Mouse (Mus musculus) embryonic facial prominence, embryonic 10.5 days (tissue): ENCODE results near the gene Psors1c2. TPM values are rescaled to one million over a fixed set of nuclear protein-coding genes. Genes with fewer than 3 reads are reported as not detected.
"Not testable (repeated sequence)": the region's sequence is repeated elsewhere in the genome, so short reads cannot be mapped to it uniquely, and the experiment has no call there.

Source experiments
- DNase-seq: peaks from one replicate; pipeline ENCODE4 v3.0.0-alpha.2; 2017; ENCODE audit warnings: low spot score
- H3K27ac ChIP-seq: fragments of 300-500 bp; sonication (generic); replicated peaks from 2 replicates; pipeline ENCODE4 v1.5.1; 2016; ENCODE audit warnings: mild to moderate bottlenecking
- H3K27me3 ChIP-seq: fragments of 300-500 bp; sonication (generic); replicated peaks from 2 replicates; pipeline ENCODE4 v1.6.1; 2016; ENCODE audit warnings: low read depth, mild to moderate bottlenecking; ENCODE audit not compliant: poor library complexity, severe bottlenecking
- H3K36me3 ChIP-seq: fragments of 300-500 bp; sonication (generic); replicated peaks from 2 replicates; pipeline ENCODE4 v1.6.1; 2016; ENCODE audit warnings: mild to moderate bottlenecking, moderate library complexity
- H3K4me1 ChIP-seq: fragments of 300-500 bp; sonication (generic); 2 replicates; pipeline ENCODE4 v1.6.1; 2016
- H3K4me3 ChIP-seq: fragments of 300-500 bp; sonication (generic); 2 replicates; pipeline ENCODE4 v1.5.1; 2016; ENCODE audit warnings: mild to moderate bottlenecking, moderate library complexity
- H3K9me3 ChIP-seq: fragments of 300-500 bp; sonication (generic); 2 replicates; pipeline ENCODE4 v1.6.1; 2016; ENCODE audit warnings: mild to moderate bottlenecking
- WGBS: fragments of 180-500 bp; shearing (Covaris S2); methylation state at CpG from one replicate; pipeline ENCODE4 v1.1.7; 2016; 5-methylcytosine and 5-hydroxymethylcytosine counted together
- polyA plus RNA-seq: library from polyadenylated mRNA; unstranded; fragments of >200 nt; fragmentation: Nextera tagmentation; extraction: Ambion mirVana; gene quantifications from 2 replicates; pipeline ENCODE4 v1.2.1, GENCODE M21; 2016

Gene Psors1c2
- polyA plus RNA-seq, 1 experiment from 2014 or later, result 1.6 TPM

DNA sequence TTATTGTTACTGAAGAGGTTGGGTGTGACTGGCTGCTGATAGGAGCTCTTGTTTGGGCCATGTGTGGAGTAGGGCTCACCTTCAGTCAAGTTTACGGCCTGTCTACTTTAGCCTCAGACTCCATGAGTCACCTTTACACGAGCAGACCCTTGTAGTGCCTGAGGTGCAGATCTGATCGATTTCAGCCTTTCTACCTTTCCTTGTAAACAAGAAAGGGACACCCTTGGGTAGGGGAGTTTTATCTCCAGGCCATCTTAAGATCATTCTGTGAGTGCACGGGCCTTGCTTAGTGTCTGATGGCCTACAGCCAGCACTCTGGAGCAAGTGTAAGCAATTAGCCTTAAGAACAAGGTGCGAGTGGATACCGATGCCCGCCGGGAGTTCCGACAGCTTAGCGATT, 26.1 kb upstream of the Psors1c2 start:
- no peak overlapping the region for H3K27ac ChIP-seq
- no peak for DNase-seq
- 9% methylated on average over 10 of the region's 10 CpGs for WGBS
- peaks cover 73% of the 10 kb centered on the region for H3K27me3 ChIP-seq
- H3K9me3 ChIP-seq, result no peaks in the 10 kb centered on the region
- peaks cover 29% of the 10 kb centered on the region for H3K4me1 ChIP-seq
- no peaks in the 10 kb centered on the region for H3K36me3 ChIP-seq
- no peak overlapping the region for H3K4me3 ChIP-seq

DNA sequence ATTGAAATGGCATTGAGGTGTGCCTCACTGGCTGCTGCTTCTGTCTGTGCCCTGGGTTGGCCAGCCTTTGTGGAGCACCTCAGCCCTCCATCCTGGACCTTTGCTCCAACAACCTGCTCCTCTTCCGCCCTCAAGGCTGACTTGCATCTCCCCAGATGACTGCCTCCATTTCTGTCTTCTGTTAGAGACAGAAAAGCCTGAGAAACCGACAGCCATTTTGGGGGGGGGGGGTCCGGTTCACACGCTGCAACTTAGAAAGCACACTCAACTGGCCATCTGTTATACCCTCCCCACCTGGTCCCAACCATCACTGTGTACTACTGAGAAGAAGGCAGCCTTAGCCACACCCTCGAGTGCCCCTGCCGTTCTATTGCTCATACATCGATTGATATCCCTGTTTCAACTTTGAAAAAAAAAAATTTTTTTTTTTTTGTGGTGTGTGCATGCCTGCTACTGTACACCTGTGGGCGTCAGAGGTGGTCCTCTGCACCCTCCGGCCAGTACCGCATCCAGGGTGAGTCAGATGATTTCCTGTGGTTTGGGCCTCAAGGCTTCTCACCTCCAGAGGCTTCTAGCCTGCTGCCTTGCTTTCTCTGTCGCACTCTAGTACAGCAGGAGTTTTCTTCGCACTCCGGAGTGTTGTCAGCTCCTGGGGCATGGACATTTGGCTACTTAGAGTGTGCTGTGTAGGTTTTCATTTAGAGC, 25.3 kb upstream of the Psors1c2 start:
- H3K4me3 ChIP-seq, result no peak overlapping the region
- 20% methylated on average over 13 of the region's 13 CpGs for WGBS
- H3K4me1 ChIP-seq, result peaks cover 20% of the 10 kb centered on the region
- no peak for DNase-seq
- H3K27me3 ChIP-seq, result peaks cover 69% of the 10 kb centered on the region
- peaks cover 6% of the 10 kb centered on the region for H3K36me3 ChIP-seq
- no peaks in the 10 kb centered on the region for H3K9me3 ChIP-seq
- H3K27ac ChIP-seq, result no peak overlapping the region

DNA sequence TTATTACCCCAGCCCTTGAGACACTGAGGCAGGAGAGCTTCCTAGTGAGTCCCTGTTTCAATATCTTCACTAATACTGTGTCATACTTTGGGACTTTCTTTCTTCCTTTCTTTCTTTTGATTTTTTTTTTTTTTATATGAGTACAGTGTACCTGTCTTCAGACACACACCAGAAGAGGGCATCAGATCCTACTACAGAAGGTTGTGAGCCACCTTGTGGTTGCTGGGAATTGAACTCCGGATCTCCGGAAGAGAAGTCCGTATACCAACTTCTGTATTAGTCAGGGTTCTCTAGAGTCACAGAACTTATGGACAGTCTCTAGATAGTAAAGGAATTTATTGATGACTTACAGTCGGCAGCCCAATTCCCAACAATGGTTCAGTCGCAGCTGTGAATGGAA, 24.7 kb upstream of the Psors1c2 start:
- H3K36me3 ChIP-seq, result peaks cover 12% of the 10 kb centered on the region
- DNase-seq, H3K27ac ChIP-seq, H3K4me3 ChIP-seq, H3K9me3 ChIP-seq: not testable (repeated sequence)
- H3K4me1 ChIP-seq, result peaks cover 19% of the 10 kb centered on the region
- WGBS, result 56% methylated on average over 5 of the region's 5 CpGs
- H3K27me3 ChIP-seq, result peaks cover 68% of the 10 kb centered on the region

DNA sequence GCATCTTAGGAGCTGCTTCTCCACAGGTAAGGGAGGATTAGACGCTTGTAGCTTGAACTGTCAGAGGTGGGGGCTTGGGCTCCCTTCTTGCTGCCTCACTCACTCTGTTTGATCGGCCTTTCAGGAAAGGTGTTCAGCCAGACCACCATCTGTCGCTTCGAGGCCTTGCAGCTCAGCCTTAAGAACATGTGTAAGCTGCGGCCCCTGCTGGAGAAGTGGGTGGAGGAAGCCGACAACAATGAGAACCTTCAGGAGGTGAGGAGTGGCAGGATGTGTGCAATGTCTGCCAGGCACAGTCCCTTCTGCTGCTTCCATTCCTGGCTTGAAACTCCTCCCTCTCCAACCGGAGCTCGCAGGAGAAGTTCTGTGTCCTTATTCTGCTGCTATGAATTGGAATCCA, 23.7 kb upstream of the Psors1c2 start:
- 33% methylated on average over 8 of the region's 8 CpGs for WGBS
- peaks cover 58% of the 10 kb centered on the region for H3K27me3 ChIP-seq
- no peak overlapping the region for H3K4me3 ChIP-seq
- H3K9me3 ChIP-seq, result no peaks in the 10 kb centered on the region
- H3K36me3 ChIP-seq, result peaks cover 20% of the 10 kb centered on the region
- peaks cover 18% of the 10 kb centered on the region for H3K4me1 ChIP-seq
- no peak overlapping the region for H3K27ac ChIP-seq
- peak; percentile 67 for DNase-seq

DNA sequence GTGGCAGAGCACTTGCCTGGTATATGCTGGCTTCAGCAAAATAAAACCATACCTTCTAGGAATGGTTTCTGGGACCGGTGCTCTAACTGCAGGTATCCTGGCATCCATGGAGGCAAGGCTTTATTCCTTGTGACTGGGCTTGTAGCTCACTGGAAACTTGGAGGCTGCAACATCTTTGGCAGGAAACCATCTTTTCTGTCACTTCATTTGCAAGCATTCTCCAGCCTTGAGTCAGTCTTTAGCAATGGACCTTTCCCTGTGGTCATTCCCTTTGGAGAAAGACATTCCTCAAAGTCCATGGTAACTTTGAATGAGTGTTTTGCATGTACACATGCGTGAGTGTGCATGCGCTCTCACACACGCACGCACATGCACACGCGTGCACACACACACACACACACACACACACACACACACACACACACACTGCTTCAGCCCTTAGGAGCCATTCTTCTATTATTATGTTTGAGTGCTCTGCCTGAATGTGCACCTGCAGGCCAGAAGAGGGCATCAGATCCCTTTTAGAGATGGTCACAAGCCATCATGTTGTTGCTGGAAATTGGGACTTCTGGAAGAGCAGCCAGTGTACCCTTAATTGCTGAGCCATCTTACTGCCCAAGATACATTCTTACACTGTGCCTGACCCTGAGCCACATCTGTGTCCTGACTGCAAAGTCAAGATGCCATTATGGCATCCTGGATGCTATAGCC, 19.9 kb upstream of the Psors1c2 start:
- H3K4me1 ChIP-seq, result peaks cover 36% of the 10 kb centered on the region
- peaks cover 20% of the 10 kb centered on the region for H3K27me3 ChIP-seq
- H3K36me3 ChIP-seq, result peaks cover 22% of the 10 kb centered on the region
- WGBS, result 86% methylated on average over 7 of the region's 7 CpGs
- no peak for DNase-seq
- no peak overlapping the region for H3K27ac ChIP-seq
- H3K9me3 ChIP-seq, result no peaks in the 10 kb centered on the region
- H3K4me3 ChIP-seq, result no peak overlapping the region

DNA sequence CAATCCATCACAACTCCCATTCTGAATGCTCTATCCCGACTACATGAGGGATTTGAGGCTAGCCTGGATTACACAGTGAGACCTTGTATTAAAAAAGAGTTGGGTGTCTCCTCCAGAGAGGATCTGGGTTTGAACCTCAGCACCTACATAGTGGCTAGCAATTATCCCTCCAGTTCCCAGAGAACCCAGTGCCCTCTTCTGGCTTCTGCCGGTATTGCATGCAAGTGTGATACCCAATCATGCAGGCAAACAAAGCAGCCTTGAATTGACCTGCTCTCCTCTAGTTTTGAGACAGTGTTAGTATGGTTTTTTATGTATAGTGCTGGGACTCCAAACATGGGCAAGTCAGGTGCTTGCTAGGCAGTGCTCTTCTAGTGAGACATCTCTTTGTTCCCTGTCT, 19.1 kb upstream of the Psors1c2 start:
- H3K27me3 ChIP-seq, result peaks cover 12% of the 10 kb centered on the region
- H3K36me3 ChIP-seq, result peaks cover 22% of the 10 kb centered on the region
- H3K27ac ChIP-seq, result peak overlapping the region; percentile 52; the same call in 1 of the 2 replicates
- H3K9me3 ChIP-seq, result no peaks in the 10 kb centered on the region
- peak overlapping the region; percentile 66 for H3K4me3 ChIP-seq
- H3K4me1 ChIP-seq, result peaks cover 40% of the 10 kb centered on the region
- 11% methylated on average over 2 of the region's 2 CpGs for WGBS
- peak; percentile 82 for DNase-seq

DNA sequence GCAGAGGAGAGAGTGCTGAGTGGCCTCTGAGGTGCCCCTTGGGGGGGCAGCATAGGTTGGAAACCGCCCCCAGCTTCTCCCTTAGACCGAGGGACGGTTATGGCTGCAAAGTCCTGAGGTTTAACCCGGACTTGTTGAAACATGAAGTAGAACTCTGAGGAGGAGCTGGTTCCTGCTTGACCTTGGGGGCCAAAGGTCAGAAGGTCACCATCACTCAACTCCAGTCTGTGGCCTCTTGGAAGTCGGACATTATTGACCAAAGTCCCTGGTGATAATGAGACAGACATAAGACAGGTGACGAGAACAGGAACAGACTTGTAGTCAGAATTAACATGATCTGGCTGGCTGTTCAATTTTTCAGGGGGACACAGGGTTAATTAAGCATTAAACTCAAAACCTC, 18.2 kb upstream of the Psors1c2 start:
- Histone ChIP-seq H3K27ac (peak overlapping the region; percentile 52), H3K27me3 (peaks cover 3% of the 10 kb centered on the region), H3K4me1 (peaks cover 36% of the 10 kb centered on the region), H3K36me3 (peaks cover 22% of the 10 kb centered on the region), H3K4me3 (peak overlapping the region; percentile 66), H3K9me3 (no peaks in the 10 kb centered on the region)
- 32% methylated on average over 6 of the region's 6 CpGs for WGBS
- DNase-seq, result no peak

DNA sequence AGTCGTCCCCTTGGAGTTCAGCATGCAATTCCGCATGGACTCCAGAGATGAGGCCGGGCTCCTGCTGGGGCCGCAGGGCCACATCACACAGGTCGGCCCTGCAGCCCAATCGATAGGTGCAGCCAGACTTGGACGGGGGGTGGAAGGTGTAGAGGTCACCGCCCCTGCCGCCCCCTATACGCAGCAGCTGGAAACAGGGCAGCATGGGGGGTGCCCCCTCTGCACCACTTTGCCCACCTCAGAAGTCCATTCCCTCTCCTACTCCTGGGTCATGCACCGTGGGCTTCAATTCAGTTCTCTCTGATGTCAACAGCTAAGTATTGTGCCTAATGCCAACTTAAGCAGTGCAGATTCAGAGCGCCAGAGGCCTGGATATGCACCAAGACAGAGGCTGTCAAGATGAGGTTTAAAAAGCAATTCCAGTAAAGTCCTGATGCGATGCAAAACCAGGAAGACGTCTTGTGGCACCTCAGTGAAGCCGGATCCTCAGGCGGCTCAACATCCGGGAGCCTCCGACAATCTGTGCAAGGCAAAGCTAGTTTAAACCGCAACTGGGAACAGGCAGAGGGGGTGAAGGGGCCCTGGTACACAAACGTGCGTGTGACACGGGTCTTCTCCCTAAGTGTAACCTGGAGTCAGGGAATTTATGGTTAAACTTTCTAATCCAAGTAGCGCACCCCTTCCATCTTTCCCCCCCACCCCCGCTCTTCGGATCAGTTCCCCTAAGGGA, 16.9 kb upstream of the Psors1c2 start:
- peak; percentile 61 for DNase-seq
- no peaks in the 10 kb centered on the region for H3K9me3 ChIP-seq
- H3K4me1 ChIP-seq, result peaks cover 36% of the 10 kb centered on the region
- H3K4me3 ChIP-seq, result peak overlapping the region; percentile 66
- peaks cover 26% of the 10 kb centered on the region for H3K36me3 ChIP-seq
- WGBS, result 8% methylated on average over 25 of the region's 25 CpGs
- H3K27me3 ChIP-seq, result no peaks in the 10 kb centered on the region
- peak overlapping the region; percentile 87 for H3K27ac ChIP-seq

DNA sequence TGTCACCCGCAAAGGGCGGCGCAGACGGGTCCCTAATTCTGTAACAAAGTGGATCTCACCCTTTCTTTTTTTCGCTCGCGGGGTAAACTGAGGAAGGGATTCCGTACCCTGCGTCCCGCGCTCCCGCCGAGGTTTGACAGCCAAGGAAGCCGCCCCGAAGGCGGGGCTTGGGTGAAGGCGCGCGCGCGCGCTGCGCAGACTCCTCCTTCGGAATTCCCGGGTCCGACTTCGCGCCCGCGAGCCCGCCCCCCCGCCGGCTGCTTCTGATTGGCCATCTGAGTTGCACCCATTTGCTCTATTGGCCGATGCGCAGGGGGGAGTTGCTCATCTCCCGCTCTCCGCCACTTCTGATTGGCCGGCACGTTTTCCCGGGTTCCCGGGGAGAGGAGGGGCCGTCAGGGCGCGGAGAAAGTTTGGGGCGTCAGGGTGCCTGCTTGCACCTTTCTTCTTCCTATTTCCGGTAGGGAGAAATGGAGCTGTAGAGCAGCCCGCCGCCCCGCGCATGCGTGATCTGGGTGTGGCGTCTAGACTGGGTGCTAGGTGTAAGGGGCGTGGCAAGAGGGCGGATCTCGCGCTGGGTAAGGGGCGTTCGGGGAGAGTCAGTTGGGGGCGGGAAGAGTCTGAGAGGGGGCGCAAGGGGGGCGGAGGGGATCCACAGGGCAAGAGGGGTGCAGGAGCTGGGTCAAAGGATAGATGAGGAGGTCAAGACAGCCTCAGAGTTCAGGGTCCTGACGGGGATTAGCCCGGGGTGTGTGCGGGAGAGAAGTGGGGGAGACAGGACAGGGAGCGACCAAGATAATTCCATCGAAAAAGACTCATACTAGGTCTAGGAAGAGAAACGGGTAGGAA, 16.1 kb upstream of the Psors1c2 start, which contains the start of the genes Tcf19 and Cchcr1:
Gene Tcf19 (minus strand): TSS at position 173 of the 849 bp plus-strand sequence.
Gene Cchcr1 (plus strand): TSS at position 449 of the 849 bp plus-strand sequence.
- peak; percentile 99 for DNase-seq
- Histone ChIP-seq H3K27me3 (no peaks in the 10 kb centered on the region), H3K36me3 (peaks cover 33% of the 10 kb centered on the region), H3K4me3 (peak within 1 kb of the TSS; percentile 66), H3K27ac (peak within 1 kb of the TSS; percentile 87), H3K9me3 (no peaks in the 10 kb centered on the region), H3K4me1 (peaks cover 36% of the 10 kb centered on the region)
- WGBS, result under 1% methylated on average over 67 of the region's 67 CpGs

DNA sequence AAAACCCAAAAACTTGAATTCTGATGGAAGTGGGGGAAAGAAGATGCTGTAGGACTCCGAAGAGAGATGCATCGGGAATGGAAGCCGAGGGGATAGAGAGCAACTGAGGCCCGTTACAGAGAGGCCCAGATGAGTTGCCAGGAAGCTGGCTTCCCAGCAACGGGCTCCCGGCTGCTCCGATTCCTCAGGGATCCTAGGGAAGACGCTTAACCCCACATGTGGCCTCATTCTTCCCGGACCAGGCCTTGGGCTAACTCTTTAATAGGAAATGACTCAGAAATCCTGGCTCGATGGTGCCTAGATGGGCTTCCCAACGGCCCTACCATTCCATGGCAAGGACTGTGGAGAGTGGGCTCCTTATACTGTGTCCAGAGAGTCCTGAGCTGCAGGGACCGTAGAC, 15.5 kb upstream of the Psors1c2 start:
- Histone ChIP-seq H3K4me1 (peaks cover 36% of the 10 kb centered on the region), H3K27ac (peak overlapping the region; percentile 87), H3K4me3 (peak overlapping the region; percentile 66), H3K9me3 (no peaks in the 10 kb centered on the region), H3K27me3 (no peaks in the 10 kb centered on the region), H3K36me3 (peaks cover 32% of the 10 kb centered on the region)
- WGBS, result 11% methylated on average over 12 of the region's 12 CpGs
- DNase-seq, result peak; percentile 35

DNA sequence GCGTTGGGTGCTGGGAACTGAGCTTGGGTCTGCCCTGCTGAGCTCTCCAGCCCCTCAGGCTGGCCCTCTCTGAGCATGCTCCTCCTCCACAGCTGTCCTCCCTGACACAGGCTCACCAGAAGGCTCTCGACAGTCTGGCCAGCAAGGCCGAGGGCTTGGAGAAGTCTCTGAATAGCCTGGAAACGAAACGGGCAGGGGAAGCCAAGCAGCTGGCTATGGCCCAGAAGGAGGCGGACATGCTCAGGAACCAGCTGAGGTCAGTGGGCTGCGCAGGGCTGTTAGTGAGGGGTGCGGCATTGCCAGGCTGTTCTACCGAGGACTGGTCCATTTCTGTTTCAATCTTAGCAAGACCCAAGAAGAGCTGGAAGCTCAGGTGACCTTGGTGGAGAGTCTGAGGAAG, 8.6 kb upstream of the Psors1c2 start:
- WGBS, result 89% methylated on average over 9 of the region's 9 CpGs
- no peaks in the 10 kb centered on the region for H3K27me3 ChIP-seq
- H3K9me3 ChIP-seq, result no peaks in the 10 kb centered on the region
- DNase-seq, result no peak
- no peak overlapping the region for H3K27ac ChIP-seq
- H3K36me3 ChIP-seq, result peaks cover 78% of the 10 kb centered on the region
- H3K4me1 ChIP-seq, result no peaks in the 10 kb centered on the region
- H3K4me3 ChIP-seq, result no peak overlapping the region

DNA sequence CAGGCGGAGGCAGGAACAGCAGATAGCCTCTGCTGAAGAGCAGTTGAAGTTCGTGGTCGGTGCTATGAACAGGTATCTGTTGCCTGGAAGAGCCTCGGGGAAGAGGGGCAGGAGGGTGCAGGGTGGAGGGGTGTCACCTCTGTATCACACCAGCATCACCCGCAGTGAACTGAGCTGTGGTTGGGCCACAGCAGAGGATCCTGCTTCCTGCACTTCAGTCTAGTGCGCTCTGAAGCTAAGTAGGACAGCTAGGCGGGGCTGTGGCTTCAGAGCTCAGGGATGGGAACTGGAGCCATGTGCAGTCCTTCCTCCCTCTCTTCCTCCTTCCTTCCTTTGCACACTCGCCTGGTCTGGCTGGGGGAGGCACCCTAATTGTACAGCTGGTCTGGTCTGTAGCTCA, 6.4 kb upstream of the Psors1c2 start:
- peaks cover 7% of the 10 kb centered on the region; the same call in 1 of the 2 replicates for H3K4me1 ChIP-seq
- no peak for DNase-seq
- 78% methylated on average over 8 of the region's 8 CpGs for WGBS
- no peaks in the 10 kb centered on the region for H3K9me3 ChIP-seq
- no peaks in the 10 kb centered on the region for H3K27me3 ChIP-seq
- H3K27ac ChIP-seq, result no peak overlapping the region
- H3K36me3 ChIP-seq, result peaks cover 85% of the 10 kb centered on the region
- no peak overlapping the region for H3K4me3 ChIP-seq
